Mouse (Mus musculus) inflammation-experienced regulatory T-cells, adult 6 months (primary cell): Measurements from ENCODE around the gene Atp2c2. TPM values are rescaled to one million over a fixed set of nuclear protein-coding genes. Genes with fewer than 3 reads are reported as not detected.

Source experiments
- ATAC-seq: one replicate; pipeline ENCODE4 v1.8.0; 2017
- polyA plus RNA-seq, 3 experiments: library from polyadenylated mRNA; unstranded; fragments of 100-300 nt; shearing (Covaris generic); gene quantifications; one replicate each; pipeline ENCODE4 v1.2.1; 2017

Atp2c2 gene
- polyA plus RNA-seq, 3 experiments from 2014 or later = not detected

- ATAC-seq = no peak
Observed at GRCm38 (mm10) chr8:119785764-119786405, 86.1 kb downstream of the Atp2c2 start.

GRCm38 (mm10) chr8:119786871-119787270 is 87.1 kb downstream of the Atp2c2 start:
- peak; percentile 39 for ATAC-seq

- ATAC-seq = no peak
Observed at GRCm38 (mm10) chr8:119787341-119787740, 87.5 kb downstream of the Atp2c2 start.

GRCm38 (mm10) chr8:119788607-119789381 is 89.0 kb downstream of the Atp2c2 start:
- ATAC-seq = no peak

GRCm38 (mm10) chr8:119789581-119789980 is 89.8 kb downstream of the Atp2c2 start:
- ATAC-seq = peak; percentile 38

- no peak for ATAC-seq
Observed at GRCm38 (mm10) chr8:119791804-119792704, 92.2 kb downstream of the Atp2c2 start.

GRCm38 (mm10) chr8:119794689-119795088 is 94.9 kb downstream of the Atp2c2 start:
- no peak for ATAC-seq

- peak; percentile 34 for ATAC-seq
Observed at GRCm38 (mm10) chr8:119795651-119796050, 95.8 kb downstream of the Atp2c2 start.

- peak; percentile 81 for ATAC-seq
Observed at GRCm38 (mm10) chr8:119798170-119798964, 98.6 kb downstream of the Atp2c2 start.

- ATAC-seq = no peak
Observed at GRCm38 (mm10) chr8:119798965-119799264, 99.1 kb downstream of the Atp2c2 start.

- ATAC-seq = no peak
Observed at GRCm38 (mm10) chr8:119801168-119801567, 101.4 kb downstream of the Atp2c2 start.

GRCm38 (mm10) chr8:119802592-119802991 is 102.8 kb downstream of the Atp2c2 start:
- no peak for ATAC-seq

- ATAC-seq = no peak
Observed at GRCm38 (mm10) chr8:119805275-119805674, 105.5 kb downstream of the Atp2c2 start.

GRCm38 (mm10) chr8:119806422-119807263 is 106.8 kb downstream of the Atp2c2 start:
- peak; percentile 18 for ATAC-seq

Other genes with a start within 250 kb of the Atp2c2 start
- not detected for gene Slc38a8, start 198.3 kb upstream of the Atp2c2 start, polyA plus RNA-seq
- gene Mbtps1, start 141.3 kb upstream of the Atp2c2 start, polyA plus RNA-seq = 10 to 100 TPM; 32.6 to 52.2 (median 45.6) TPM
- 10 to 100 TPM; 30.3 to 73.9 (median 72.5) TPM for gene Hsdl1, start 124.8 kb upstream of the Atp2c2 start, polyA plus RNA-seq
- not detected for gene Dnaaf1, start 124.8 kb upstream of the Atp2c2 start, polyA plus RNA-seq
- gene Taf1c, start 94.8 kb upstream of the Atp2c2 start, polyA plus RNA-seq = 10 to 100 TPM in 2 of 3 experiments, 1 to 10 TPM in 1; 8.3 to 14.8 (median 13.3) TPM
- not detected for gene Adad2, start 87.3 kb upstream of the Atp2c2 start, polyA plus RNA-seq
- not detected for gene Kcng4, start 64.3 kb upstream of the Atp2c2 start, polyA plus RNA-seq
- not detected for gene Wfdc1, start 33.6 kb upstream of the Atp2c2 start, polyA plus RNA-seq
- 1 to 10 TPM; 6.1 to 7.4 (median 7.0) TPM for gene Tldc1, start 78.4 kb downstream of the Atp2c2 start, polyA plus RNA-seq
- gene Cotl1, start 140.5 kb downstream of the Atp2c2 start, polyA plus RNA-seq = 100 to 1,000 TPM; 181 to 242 (median 218) TPM
- gene Klhl36, start 162.3 kb downstream of the Atp2c2 start, polyA plus RNA-seq = 1 to 10 TPM; 6.8 to 8.0 (median 7.1) TPM
- 10 to 100 TPM; 37.4 to 55.0 (median 43.9) TPM for gene Usp10, start 210.4 kb downstream of the Atp2c2 start, polyA plus RNA-seq
- gene Gm20388, start 210.8 kb downstream of the Atp2c2 start, polyA plus RNA-seq = 10 to 100 TPM; 10.8 to 14.1 (median 11.8) TPM